Mouse (Mus musculus) limb, embryonic 10.5 days (tissue): ENCODE data around the gene Pcnt. TPM values are rescaled to one million over a fixed set of nuclear protein-coding genes. Genes with fewer than 3 reads are reported as not detected.

ENCODE experiments used
- DNase-seq: peaks from one replicate; pipeline ENCODE4 v3.0.0-alpha.2; 2017; ENCODE audit warnings: low spot score
- H3K27ac ChIP-seq: fragments of 300-500 bp; sonication (generic); 2 replicates; pipeline ENCODE4 v1.5.1; 2016; ENCODE audit warnings: mild to moderate bottlenecking
- H3K27me3 ChIP-seq: fragments of 300-500 bp; sonication (generic); 2 replicates; pipeline ENCODE4 v1.6.1; 2016; ENCODE audit warnings: low read depth, mild to moderate bottlenecking; ENCODE audit not compliant: poor library complexity, severe bottlenecking
- H3K36me3 ChIP-seq: fragments of 300-500 bp; sonication (generic); 2 replicates; pipeline ENCODE4 v1.6.1; 2016; ENCODE audit warnings: mild to moderate bottlenecking, moderate library complexity
- H3K4me1 ChIP-seq: fragments of 300-500 bp; sonication (generic); 2 replicates; pipeline ENCODE4 v1.6.1; 2016
- H3K4me3 ChIP-seq: fragments of 300-500 bp; sonication (generic); 2 replicates; pipeline ENCODE4 v1.5.1; 2016; ENCODE audit warnings: mild to moderate bottlenecking, moderate library complexity
- H3K9me3 ChIP-seq: fragments of 300-500 bp; sonication (generic); replicated peaks from 2 replicates; pipeline ENCODE4 v1.6.1; 2016; ENCODE audit warnings: mild to moderate bottlenecking
- WGBS: fragments of 180-500 bp; shearing (Covaris S2); methylation state at CpG from one replicate; pipeline ENCODE4 v1.1.7; 2016; 5-methylcytosine and 5-hydroxymethylcytosine counted together
- polyA plus RNA-seq: library from polyadenylated mRNA; unstranded; fragments of >200 nt; fragmentation: Nextera tagmentation; extraction: Ambion mirVana; gene quantifications from 2 replicates; pipeline ENCODE4 v1.2.1, GENCODE M21; 2016

The Pcnt gene
- polyA plus RNA-seq, 1 experiment from 2014 or later = 28.9 TPM

DNA sequence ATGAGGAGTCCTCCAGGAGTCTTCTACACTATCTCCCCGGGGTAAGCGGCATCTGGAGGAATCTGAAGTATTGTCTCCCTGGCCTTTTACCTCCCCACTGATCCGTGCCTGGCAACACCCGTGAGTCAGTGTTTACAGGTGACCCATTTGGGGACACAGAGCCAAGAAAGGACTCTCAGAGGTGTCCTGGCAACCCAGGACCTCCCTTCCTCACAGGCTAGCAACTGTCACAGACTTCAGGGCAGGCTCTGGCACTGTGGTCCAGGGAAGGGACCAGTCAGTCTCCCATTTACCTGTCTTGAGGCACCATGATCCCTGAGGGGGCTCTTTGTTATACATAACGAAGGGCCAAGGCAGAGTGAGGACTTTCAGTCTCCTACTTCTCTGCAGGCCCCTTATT lies 6.3 kb upstream of the Pcnt start, which contains the start of gene 2610028H24Rik:
TSS of gene 2610028H24Rik (plus strand) at position 231 of the 400 bp plus-strand sequence.
- 0 out of 2 replicates have a peak, but pooled peaks cover 3% of the 10 kb centered on the region for H3K4me1 ChIP-seq
- no peaks in the 10 kb centered on the region for H3K36me3 ChIP-seq
- no peaks in the 10 kb centered on the region for H3K9me3 ChIP-seq
- no peak within 1 kb of the TSS for H3K27ac ChIP-seq
- H3K4me3 ChIP-seq = no peak within 1 kb of the TSS
- WGBS = 75% methylated on average over 5 of the region's 5 CpGs
- H3K27me3 ChIP-seq = no peaks in the 10 kb centered on the region
- no peak for DNase-seq

DNA sequence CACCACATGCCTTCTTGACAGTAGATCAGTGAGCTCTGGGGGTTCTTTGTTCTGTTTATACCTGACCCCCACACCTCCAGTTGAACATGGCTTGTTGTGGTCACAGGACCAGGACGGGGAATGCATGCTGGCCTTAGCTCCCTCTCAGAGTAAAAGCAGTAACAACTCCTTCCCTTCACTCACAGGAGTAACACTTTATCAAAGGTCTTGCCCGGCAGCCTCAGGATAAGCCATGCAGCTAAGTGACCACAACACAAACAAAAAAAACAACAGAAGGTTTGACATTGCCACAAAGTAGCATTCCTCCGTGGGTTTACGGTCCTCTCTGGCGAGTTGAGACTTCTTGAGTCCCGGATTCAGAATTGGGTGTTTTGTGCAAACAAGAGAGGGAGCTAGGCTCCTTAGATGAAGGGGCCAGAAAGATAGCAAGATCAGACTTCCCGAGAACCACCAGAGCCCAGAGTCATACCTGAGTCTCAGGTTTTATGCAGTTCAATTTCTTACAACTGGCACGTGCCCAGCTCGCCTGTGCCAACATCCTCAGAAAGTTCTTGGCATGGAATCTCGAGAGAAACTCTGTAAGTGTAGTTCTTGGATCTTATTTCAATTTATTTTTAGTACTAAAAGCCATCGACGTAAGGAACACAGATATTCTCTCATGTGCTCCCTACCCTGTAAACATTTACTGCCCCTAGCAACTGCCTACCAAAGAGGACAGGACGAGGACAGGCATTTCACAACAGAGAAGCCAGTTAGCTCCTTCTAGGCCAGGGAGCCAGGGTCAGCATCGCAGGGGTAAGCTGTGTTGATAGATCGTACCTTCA lies 5.0 kb upstream of the Pcnt start:
- 83% methylated on average over 15 of the region's 15 CpGs for WGBS
- Histone ChIP-seq H3K27me3 (no peaks in the 10 kb centered on the region), H3K9me3 (no peaks in the 10 kb centered on the region), H3K36me3 (no peaks in the 10 kb centered on the region), H3K4me1 (peaks cover 12% of the 10 kb centered on the region), H3K27ac (no peak overlapping the region), H3K4me3 (no peak overlapping the region)
- no peak for DNase-seq

DNA sequence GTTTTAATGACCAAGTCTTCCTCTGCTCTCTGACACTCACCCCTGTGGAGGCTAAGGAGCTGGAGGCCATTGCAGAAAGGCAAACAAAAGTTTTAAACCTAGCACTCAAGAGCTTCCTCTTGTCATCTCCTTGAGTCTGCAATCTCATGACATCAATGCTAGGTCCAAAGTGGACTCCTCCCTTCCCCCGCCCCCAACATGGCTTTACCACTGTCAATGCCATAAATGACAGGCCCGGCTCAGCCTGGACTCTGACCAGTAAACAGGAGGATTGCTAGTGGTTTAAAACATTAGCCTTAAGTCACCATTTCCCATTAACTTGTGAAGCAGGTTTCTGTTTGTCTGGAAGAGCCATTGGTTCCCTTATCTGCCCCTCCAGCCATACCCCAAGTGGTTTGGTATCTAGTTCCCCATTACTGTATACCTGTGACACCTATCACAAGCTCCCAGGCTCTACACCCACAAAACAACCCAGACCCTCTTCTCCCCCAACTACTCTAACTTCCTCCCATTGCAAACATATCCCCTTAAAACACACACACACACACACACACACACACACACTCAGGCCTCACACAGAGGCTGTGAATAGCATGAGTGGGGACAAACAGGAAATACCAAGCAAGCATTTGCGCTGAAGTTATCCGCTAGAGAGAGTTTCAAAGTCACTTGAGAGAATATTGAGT lies 3.6 kb upstream of the Pcnt start:
- Histone ChIP-seq H3K27me3 (no peaks in the 10 kb centered on the region), H3K4me3 (no peak overlapping the region), H3K27ac (no peak overlapping the region), H3K4me1 (peaks cover 18% of the 10 kb centered on the region), H3K36me3 (no peaks in the 10 kb centered on the region), H3K9me3 (no peaks in the 10 kb centered on the region)
- 87% methylated on average over 4 of the region's 4 CpGs for WGBS
- DNase-seq = no peak

DNA sequence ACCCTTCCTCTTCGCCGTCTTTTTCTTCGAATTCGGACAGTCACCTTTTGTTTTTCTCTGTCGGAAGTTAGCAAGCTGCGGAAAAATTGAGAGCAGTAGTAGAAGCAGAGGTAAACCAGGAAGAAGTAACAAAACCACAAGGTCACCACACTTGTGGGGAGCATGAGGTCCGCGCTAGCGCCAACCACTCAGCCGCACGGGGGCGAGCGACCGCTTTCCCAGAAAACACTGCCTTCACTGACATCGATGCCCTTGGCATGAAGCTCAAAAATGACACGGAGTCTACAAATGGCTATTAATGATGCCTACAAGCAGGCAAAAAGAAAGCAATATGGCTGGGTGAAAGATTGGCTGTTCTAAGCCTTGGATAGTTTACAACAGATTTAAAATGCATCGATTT lies 2.3 kb downstream of the Pcnt start, which contains the start of gene AC141477.1:
TSS of gene AC141477.1 (minus strand) at position 164 of the 400 bp plus-strand sequence.
- 96% methylated on average over 17 of the region's 17 CpGs for WGBS
- peak within 1 kb of the TSS; percentile 91; the same call in 1 of the 2 replicates for H3K4me3 ChIP-seq

DNA sequence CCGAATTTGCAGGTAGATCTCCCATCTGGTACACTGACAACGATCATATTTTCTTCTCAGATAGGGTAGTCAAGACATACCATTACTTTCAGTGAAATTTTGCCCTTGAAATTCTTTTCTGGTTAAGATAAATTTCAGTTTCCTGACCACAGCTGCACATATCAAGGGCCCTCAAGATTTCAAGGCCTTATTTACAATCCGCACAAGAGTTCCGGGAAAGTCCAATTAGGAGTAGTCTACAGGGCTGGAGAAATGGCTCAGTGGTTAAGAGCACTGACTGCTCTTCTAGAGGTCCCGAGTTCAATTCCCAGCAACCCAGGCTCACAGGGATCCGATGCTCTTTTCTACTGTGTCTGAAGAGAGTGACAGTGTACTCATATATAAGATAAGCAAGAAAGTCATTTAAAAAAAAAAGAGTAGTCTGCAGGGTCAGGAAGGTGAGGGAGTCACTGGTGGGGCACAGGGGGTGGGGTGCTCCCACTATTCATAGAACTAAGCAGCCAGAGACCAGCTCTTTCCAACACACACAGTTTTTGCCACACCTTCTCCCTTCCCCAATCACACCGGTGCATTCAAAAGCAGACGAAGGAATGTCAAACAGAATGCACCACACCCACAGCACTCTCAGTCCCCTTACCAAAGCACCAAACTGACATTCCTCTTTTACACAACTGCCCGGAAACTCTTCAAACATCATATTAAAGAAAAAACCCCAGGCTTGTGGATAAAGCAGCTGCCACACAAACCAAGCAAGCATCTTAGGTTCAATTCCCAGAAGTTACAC lies 3.3 kb downstream of the Pcnt start:
- Histone ChIP-seq H3K9me3 (no peaks in the 10 kb centered on the region), H3K4me1 (peaks cover 20% of the 10 kb centered on the region), H3K36me3 (peaks cover 68% of the 10 kb centered on the region), H3K27ac (no peak overlapping the region), H3K4me3 (no peak overlapping the region), H3K27me3 (no peaks in the 10 kb centered on the region)
- DNase-seq = no peak
- WGBS = 95% methylated on average over 9 of the region's 9 CpGs

More for the DNA sequence above, 2.3 kb downstream of the Pcnt start, which contains the start of gene AC141477.1:
- no peak within 1 kb of the TSS for H3K27ac ChIP-seq
- H3K4me1 ChIP-seq = peaks cover 20% of the 10 kb centered on the region
- no peaks in the 10 kb centered on the region for H3K9me3 ChIP-seq
- H3K36me3 ChIP-seq = peaks cover 58% of the 10 kb centered on the region
- no peak for DNase-seq
- no peaks in the 10 kb centered on the region for H3K27me3 ChIP-seq

DNA sequence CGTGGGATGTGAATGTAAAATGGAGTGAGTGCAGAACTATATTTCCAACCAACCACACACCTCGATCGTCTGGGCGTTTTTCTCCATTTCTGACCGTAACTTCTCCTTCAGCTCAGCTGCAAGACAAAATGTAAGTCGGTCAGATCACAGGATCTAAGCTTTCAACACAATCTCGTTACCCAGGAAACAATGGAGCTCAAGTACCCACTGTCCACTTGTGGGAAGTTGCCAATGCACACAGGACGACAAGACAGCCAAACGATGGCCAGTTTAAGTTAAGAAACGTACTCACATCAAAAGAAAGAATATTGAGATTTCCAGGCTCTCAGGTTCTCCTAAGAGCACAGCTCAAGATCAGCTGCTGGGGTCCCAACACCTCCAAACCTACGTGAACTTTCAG lies 8.7 kb downstream of the Pcnt start:
- 96% methylated on average over 11 of the region's 11 CpGs for WGBS
- Histone ChIP-seq H3K27me3 (no peaks in the 10 kb centered on the region), H3K9me3 (no peaks in the 10 kb centered on the region), H3K4me3 (no peak overlapping the region), H3K27ac (no peak overlapping the region), H3K36me3 (peaks cover 100% of the 10 kb centered on the region), H3K4me1 (no peaks in the 10 kb centered on the region)
- DNase-seq = no peak

DNA sequence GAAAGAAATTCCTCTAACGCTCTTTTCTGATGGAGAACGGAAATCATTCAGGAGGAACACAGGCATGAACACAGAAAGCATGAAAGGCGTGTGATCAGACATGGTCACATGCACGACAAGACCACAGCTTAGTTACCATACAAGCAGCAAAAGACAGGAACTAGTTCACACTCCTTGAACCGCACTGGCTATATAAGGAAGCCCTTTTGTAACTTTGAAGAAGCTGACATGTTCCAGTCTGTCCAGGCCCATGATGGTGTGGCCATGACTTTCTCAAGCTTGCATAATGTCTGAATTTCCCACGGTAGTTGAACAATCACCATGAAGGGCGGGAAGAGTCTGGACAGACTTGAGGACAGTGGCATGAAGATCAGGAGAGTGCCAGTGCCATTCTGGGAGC lies 16.9 kb downstream of the Pcnt start:
- Histone ChIP-seq H3K4me1 (no peaks in the 10 kb centered on the region), H3K27me3 (no peaks in the 10 kb centered on the region), H3K36me3 (peaks cover 99% of the 10 kb centered on the region), H3K27ac (no peak overlapping the region), H3K9me3 (no peaks in the 10 kb centered on the region), H3K4me3 (no peak overlapping the region)
- 95% methylated on average over 7 of the region's 7 CpGs for WGBS
- no peak for DNase-seq

DNA sequence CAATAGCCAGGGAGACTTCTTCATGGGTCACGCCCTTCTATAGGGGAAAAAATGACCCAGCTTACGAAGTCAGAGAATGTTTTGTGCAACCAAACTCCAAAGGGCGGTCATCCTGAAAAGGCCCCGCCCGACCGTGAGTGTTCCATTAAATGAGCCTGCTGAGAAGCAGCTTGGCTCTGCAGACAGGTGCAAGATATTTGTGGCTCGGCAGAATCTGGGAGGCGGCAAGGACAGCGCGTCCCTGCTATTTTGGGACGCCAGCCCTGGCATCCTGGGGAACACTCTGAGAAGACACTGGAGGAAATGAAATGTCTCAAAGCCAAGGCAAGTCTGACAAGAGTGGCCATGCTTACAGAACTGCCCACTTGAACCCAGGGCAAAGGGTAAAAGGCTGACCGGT lies 25.8 kb downstream of the Pcnt start:
- no peak for DNase-seq
- Histone ChIP-seq H3K4me3 (no peak overlapping the region), H3K4me1 (no peaks in the 10 kb centered on the region), H3K9me3 (no peaks in the 10 kb centered on the region), H3K27ac (no peak overlapping the region), H3K36me3 (peaks cover 100% of the 10 kb centered on the region), H3K27me3 (no peaks in the 10 kb centered on the region)
- 95% methylated on average over 12 of the region's 12 CpGs for WGBS

DNA sequence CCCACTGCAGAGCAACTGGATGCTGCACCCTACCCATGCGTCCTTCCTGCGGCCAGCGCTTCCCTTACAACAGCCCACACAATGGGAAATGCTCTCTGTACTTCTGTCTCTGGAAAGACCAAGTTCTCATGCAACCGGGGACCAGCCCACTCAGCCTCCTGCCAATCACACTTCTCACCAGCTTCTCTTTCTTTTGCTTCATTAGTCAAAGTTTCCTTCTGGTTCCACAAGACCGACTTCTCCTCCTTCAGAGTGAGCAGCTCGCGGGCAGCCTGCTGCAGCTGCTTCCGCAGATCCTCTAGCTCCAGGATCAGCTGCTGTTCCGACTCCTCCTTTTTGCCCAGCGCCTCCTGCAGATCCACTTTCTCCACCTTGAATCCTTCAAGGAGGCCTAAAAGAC lies 34.1 kb downstream of the Pcnt start:
- no peak for DNase-seq
- Histone ChIP-seq H3K9me3 (no peaks in the 10 kb centered on the region), H3K27me3 (no peaks in the 10 kb centered on the region), H3K4me3 (no peak overlapping the region), H3K4me1 (no peaks in the 10 kb centered on the region), H3K36me3 (peaks cover 98% of the 10 kb centered on the region), H3K27ac (no peak overlapping the region)
- 94% methylated on average over 10 of the region's 10 CpGs for WGBS

DNA sequence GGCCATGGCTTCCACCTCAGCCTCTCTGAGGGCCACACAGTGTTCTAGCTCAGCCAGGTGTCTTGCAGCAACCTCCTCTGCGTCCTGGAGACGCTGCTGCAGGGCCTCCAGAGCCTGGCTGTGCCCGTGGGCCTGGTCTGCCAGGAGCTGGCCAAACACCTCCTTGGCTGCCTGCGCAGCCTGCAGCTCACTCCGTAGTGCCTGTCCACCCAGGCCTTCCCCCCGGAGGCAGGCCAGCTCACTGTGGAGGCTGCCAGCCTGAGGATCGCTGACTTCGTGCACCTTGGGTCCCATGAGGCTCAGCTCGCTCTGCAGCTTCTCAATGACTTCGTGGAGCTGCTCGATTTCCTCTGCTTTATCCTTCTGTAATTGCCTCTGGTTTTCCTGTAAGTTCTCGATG lies 50.0 kb downstream of the Pcnt start:
- DNase-seq = no peak
- 92% methylated on average over 12 of the region's 12 CpGs for WGBS
- H3K9me3 ChIP-seq = no peaks in the 10 kb centered on the region
- no peak overlapping the region for H3K4me3 ChIP-seq
- no peaks in the 10 kb centered on the region for H3K27me3 ChIP-seq
- no peaks in the 10 kb centered on the region for H3K4me1 ChIP-seq
- H3K36me3 ChIP-seq = peaks cover 93% of the 10 kb centered on the region
- no peak overlapping the region for H3K27ac ChIP-seq

DNA sequence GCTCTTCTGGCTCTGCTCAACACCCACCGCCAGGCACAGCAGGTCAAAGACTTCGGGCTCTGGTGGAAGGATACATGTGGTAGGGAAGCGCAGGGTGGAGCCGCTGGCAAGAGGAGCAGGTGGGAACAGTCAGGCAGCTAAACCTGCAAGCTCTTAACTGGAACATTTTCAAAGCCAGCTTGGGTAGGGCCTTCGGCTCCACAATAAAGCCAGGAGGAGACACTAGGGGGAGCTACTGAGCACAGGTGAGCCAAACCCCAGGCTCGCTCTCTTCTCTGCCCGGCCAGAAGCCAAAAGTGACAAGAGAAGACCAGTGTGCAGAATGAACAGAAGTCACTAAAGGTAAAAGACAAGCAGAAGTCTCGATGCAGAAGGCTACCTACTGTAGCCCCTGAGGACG lies 50.8 kb downstream of the Pcnt start:
- 88% methylated on average over 9 of the region's 9 CpGs for WGBS

DNA sequence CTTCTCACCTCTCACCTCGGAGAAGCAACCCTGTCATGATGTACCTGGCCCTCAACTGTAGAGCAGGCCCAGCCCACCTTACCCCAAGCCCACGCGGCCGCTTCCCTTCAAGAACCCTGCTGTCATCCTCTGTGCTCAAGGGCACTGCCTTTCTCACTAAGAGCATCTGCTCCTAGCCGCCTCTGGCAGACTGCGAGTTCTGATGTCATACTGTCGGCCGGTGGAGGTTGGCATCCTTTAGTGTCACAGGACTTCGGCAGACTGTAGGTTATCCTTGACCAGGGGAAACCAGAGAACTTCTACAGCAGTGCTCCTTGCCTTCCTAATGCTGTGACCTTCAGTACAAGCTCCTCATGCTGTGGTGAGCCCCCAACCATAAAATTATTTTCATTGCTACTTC lies 51.4 kb downstream of the Pcnt start:
- peaks cover 92% of the 10 kb centered on the region for H3K36me3 ChIP-seq
- WGBS = 96% methylated on average over 9 of the region's 9 CpGs
- no peaks in the 10 kb centered on the region for H3K9me3 ChIP-seq
- no peaks in the 10 kb centered on the region for H3K27me3 ChIP-seq
- H3K27ac ChIP-seq = no peak overlapping the region
- no peaks in the 10 kb centered on the region for H3K4me1 ChIP-seq
- no peak for DNase-seq
- no peak overlapping the region for H3K4me3 ChIP-seq

More for the DNA sequence above, 50.8 kb downstream of the Pcnt start:
- no peak overlapping the region for H3K4me3 ChIP-seq
- no peaks in the 10 kb centered on the region for H3K9me3 ChIP-seq
- no peaks in the 10 kb centered on the region for H3K4me1 ChIP-seq
- DNase-seq = peak; percentile 51
- no peak overlapping the region for H3K27ac ChIP-seq
- peaks cover 92% of the 10 kb centered on the region for H3K36me3 ChIP-seq
- H3K27me3 ChIP-seq = no peaks in the 10 kb centered on the region
